26 mouse cellular contexts compared by ENCODE assay signal in genomic region chr7:89222609-89223008, GRCm38 (mm10).
A peak's percentile ranks its signal among the peaks of the same experiment; 100 is the strongest.
DNase-seq lines count a peak whose midpoint lies in the region; ATAC-seq lines count a peak whose summit lies in the region.
"Had no signal": no experiment of that assay in that cellular context is flagged by ENCODE, and none has a peak within 500 bp of the region (broad histone marks: within the 10 kb centered on the region; RNA-seq: fewer than 3 reads in every experiment).

No protein-coding gene starts in this region.

- no peaks in the 10 kb centered on the region for H3K9me3 ChIP-seq in midbrain, embryonic 14.5 days (ENCODE audit: control insufficient read depth, low read length)
- H3K9me3 ChIP-seq: embryonic facial prominence, embryonic 13.5 days; embryonic facial prominence, embryonic 15.5 days; forebrain, embryonic 13.5 days; forebrain, embryonic 15.5 days; G1E had no signal

- 93% methylated on average over 1 of the region's 1 CpGs for WGBS in midbrain, embryonic 14.5 days

- peak; percentile 32 for ATAC-seq in activated CD4-positive, CD25-positive, alpha-beta regulatory T cell, adult 4 months
- ATAC-seq in midbrain, embryonic 14.5 days (ENCODE audit: low FRiP score, low TSS enrichment), result no peak
- no peak for ATAC-seq in erythroid progenitor cell, adult 5-6 weeks (replicated peaks; ENCODE audit: low FRiP score, poor library complexity, severe bottlenecking)
- ATAC-seq: forebrain, embryonic 13.5 days; forebrain, embryonic 15.5 days; forebrain, postnatal 0 days; Patski had no signal

- no peaks in the 10 kb centered on the region for H3K36me3 ChIP-seq in midbrain, embryonic 14.5 days (ENCODE audit: control insufficient read depth, insufficient read depth, low read length)
- H3K36me3 ChIP-seq: embryonic facial prominence, embryonic 13.5 days; embryonic facial prominence, embryonic 15.5 days; forebrain, embryonic 15.5 days had no signal

- no peak overlapping the region for H3K4me2 ChIP-seq in midbrain, embryonic 14.5 days (ENCODE audit: low read length)
- H3K4me2 ChIP-seq: embryonic facial prominence, embryonic 13.5 days; embryonic facial prominence, embryonic 15.5 days; forebrain, embryonic 13.5 days; forebrain, embryonic 15.5 days had no signal

- DNase-seq in 416B (ENCODE audit: low read depth), result peak; percentile 45
- DNase-seq in CD4-positive, CD25-positive, alpha-beta regulatory T cell, adult 2 months (ENCODE audit: low read depth, low spot score), result peak; percentile 12
- DNase-seq in naive thymus-derived CD4-positive, alpha-beta T cell, adult 2 months (ENCODE audit: low read depth), result peak; percentile 18
- DNase-seq in midbrain, embryonic 14.5 days, result no peak
- DNase-seq in frontal cortex, adult 2 months (ENCODE audit: extremely low spot score in 1 of 2, low spot score in 1 of 2), result no peak
- DNase-seq: adrenal gland, adult 2 months; adrenal gland, postnatal 10 days; adrenal gland, postnatal 25 days; cerebellum, adult 11 months; cerebellum, adult 18-20 months; cerebellum, adult 8-10 months; cerebellum, adult 9-11 months; cerebellum, postnatal 14 days; cerebellum, postnatal 36 days; embryo, embryonic 11 days; forebrain, postnatal 0 days had no signal

- H3K9ac ChIP-seq in midbrain, embryonic 14.5 days (replicated peaks; ENCODE audit: low read length), result no peak overlapping the region
- H3K9ac ChIP-seq: embryonic facial prominence, embryonic 13.5 days; embryonic facial prominence, embryonic 15.5 days; forebrain, embryonic 13.5 days; forebrain, embryonic 15.5 days; forebrain, postnatal 0 days had no signal

- no peaks in the 10 kb centered on the region for H3K4me1 ChIP-seq in midbrain, embryonic 14.5 days (ENCODE audit: control insufficient read depth, insufficient read depth, low read length)
- H3K4me1 ChIP-seq: embryonic facial prominence, embryonic 15.5 days; forebrain, embryonic 13.5 days; forebrain, embryonic 15.5 days had no signal

- no peak overlapping the region for H3K27ac ChIP-seq in midbrain, embryonic 14.5 days (replicated peaks; ENCODE audit: low read depth, low read length)
- H3K27ac ChIP-seq: embryonic facial prominence, embryonic 13.5 days; embryonic facial prominence, embryonic 15.5 days; forebrain, embryonic 13.5 days; forebrain, embryonic 15.5 days had no signal

- H3K27me3 ChIP-seq in midbrain, embryonic 14.5 days (ENCODE audit: control insufficient read depth, insufficient read depth, low read length), result no peaks in the 10 kb centered on the region
- H3K27me3 ChIP-seq: CH12.LX; embryonic facial prominence, embryonic 13.5 days; embryonic facial prominence, embryonic 15.5 days; forebrain, embryonic 13.5 days; forebrain, embryonic 15.5 days; Patski had no signal

- H3K4me3 ChIP-seq in midbrain, embryonic 14.5 days (replicated peaks; ENCODE audit: low read depth, low read length), result no peak overlapping the region
- H3K4me3 ChIP-seq: embryonic facial prominence, embryonic 13.5 days; embryonic facial prominence, embryonic 15.5 days; erythroblast, embryonic 14.5 days; forebrain, embryonic 13.5 days; forebrain, embryonic 15.5 days had no signal

Comparison
In these comparisons a context has a peak if more than half of its experiments do, and no peak if none do; other contexts are left out.
1. DNase-seq: peak in 416B (single experiment), CD4-positive, CD25-positive, alpha-beta regulatory T cell, adult 2 months (single experiment) and naive thymus-derived CD4-positive, alpha-beta T cell, adult 2 months (single experiment); none in midbrain, embryonic 14.5 days (single experiment) and frontal cortex, adult 2 months (0 of 2).